Mouse (Mus musculus): ENCODE measurements around the gene Gsc.
A peak's percentile ranks its signal among the peaks of the same experiment; 100 is the strongest.

The Gsc gene

DNA sequence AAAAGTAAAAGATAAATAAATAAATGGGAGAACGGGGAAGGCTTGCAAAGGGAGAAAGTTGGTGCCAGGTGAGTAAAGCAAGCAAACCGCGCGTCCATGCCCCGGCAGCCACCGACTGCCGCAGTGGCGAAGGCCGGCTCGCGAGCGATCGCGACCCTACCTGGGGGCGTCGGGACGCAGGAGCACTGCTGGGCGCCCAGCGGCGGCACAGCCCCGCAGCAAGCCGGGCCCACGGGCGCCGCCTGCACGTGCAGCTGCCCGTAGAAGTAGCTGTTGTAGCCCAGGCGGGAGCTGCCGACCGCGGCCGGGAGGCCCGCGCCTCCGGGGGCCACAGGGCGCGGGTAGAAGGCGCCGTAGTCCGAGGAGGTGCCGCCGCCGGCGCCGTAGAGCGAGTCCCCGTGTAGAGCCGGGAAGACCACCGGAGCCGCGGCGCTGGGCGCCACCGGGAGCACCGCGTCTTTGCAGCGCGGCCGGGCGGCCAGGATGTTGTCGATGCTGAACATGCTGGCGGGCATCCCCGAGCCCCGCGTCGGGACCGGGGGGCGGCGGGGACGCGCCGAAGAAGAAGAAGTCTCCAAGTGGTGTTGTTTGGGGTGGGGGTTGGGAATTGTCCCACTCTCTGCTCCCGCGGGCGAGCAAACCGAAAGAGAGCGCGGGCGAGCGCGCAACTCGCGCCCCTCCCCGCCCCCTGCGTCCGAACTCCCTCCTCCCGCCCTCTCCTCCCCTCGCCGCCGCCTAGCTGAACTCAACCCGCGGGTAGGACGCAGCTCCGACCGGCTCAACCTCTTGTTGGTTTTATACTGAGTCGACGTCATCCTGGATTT is at the start of gene Gsc:
Gsc (minus strand) TSS at position 730 of the 824 bp plus-strand sequence.
- DNase-seq (ENCODE audit: extremely low read depth, insufficient read length, low spot score), result no peak

DNA sequence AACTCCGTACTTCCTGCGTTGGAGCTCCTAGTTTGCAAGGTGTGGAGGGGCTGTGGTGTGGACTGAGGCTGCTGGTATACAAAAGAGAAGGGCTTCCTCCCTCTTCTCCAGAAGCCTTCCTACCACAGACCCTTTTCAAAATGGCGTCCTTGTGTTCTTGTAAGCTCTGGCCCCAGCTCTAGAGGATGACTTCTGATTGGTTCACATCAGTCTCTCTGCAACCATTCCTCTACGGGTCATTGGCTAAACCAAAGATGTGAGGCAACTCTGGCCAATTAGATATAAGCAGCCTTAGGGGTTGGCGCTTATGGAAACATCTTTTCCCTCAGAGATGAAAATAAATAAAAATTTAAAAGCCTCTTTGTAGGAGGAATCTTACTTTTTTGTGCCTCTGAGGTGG is 46.6 kb upstream of the Gsc start:
- no peak for DNase-seq (ENCODE audit: extremely low read depth, insufficient read length, low spot score)

DNA sequence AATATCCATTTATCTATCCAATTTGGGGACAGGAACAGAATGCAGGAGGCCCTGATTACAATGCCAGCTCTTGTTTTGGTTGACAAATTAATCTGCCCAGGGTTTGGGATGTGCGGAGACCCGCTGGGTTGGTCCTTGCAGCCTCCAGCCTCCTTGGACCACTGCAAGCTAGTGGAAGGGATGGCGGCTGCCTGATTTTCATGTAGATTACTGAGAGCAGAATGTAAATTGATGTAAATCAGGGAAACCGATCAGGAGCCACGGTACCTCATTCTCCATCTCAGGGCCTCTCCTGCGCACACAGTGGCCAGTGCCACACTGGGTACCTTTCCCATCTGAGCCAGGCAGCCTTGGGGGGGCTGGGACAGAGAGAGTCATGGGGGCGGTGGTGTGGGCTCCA is 34.8 kb upstream of the Gsc start:
- no peak for DNase-seq (ENCODE audit: extremely low read depth, insufficient read length, low spot score)

DNA sequence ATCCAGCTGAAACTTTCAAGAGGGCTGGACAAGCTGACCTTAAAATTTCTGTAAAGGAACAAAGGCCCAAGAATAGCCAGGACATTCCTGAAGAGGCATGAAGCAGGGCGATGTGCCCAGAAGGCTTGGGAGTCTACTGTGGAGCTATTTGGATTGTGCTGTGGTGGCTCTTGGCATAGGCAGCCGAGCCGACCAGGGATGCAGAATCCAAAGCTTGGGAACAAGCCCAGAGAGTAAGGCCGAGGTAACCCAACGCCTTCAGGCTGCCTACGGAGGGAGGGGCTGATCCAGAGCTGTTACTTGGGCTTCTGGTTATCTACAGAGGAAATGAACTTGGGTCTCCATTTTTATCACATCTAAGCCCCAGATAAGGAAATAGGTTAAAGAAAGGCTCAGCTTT is 18.9 kb upstream of the Gsc start:
- DNase-seq (ENCODE audit: extremely low read depth, insufficient read length, low spot score), result no peak

DNA sequence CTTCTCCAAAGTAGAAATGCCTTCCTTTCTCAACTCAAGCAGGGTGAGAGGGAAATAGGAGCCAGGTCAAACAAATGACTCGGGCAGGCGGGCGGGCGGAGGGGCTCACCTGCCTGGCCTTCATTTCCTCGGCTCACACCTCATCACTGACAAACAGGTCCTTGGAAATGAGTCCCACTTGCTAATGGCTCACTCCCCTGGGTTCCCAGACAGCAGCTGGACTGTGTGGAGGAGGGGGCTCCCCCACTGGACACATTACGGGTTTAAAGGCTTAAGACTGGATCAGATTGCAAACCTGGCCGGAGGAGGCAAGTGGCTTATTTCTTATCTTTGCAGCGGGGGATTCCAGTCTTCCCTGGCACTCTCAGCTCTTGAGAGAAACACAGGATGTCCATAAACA is 13.1 kb upstream of the Gsc start:
- DNase-seq (ENCODE audit: extremely low read depth, insufficient read length, low spot score), result no peak

DNA sequence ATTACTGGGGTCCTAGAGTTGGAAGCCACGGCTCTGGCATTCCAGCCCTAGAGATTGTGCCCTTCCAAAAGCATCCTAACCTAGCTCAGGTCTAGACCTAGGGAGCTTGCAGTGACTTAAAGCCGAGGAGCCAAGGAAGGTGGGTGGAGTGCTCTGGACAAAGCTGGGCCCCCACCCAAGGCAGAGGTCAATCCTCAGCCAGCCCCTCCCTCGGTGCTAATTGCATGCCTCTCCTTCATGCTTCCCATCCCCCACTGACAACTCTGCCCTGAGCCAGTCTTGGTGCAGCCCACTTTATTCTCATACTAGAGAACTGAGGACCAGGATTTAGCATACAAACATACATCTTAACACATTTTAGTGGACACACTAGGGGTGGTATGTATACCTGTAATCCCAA is 12.0 kb upstream of the Gsc start:
- no peak for DNase-seq (ENCODE audit: extremely low read depth, insufficient read length, low spot score)

DNA sequence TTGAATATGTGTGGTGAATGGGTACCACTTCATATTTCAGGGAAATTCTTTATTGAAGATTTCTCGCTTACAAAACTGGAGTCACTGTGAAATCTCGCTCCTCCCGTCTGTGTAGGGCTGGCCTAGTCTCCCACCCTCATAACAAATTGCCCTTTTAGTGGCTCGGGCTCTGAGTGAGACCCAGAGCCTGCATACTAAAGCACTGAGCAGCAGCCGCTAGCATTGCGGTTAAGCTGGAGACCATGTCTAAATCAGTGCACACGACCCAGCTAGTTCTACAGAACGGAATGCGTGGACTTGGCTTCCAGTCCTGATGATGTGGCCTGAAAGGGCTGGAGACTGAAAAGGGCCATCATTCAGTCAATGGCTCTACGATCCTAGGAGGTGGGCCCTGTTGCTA is 7.9 kb upstream of the Gsc start:
- no peak for DNase-seq (ENCODE audit: extremely low read depth, insufficient read length, low spot score)

DNA sequence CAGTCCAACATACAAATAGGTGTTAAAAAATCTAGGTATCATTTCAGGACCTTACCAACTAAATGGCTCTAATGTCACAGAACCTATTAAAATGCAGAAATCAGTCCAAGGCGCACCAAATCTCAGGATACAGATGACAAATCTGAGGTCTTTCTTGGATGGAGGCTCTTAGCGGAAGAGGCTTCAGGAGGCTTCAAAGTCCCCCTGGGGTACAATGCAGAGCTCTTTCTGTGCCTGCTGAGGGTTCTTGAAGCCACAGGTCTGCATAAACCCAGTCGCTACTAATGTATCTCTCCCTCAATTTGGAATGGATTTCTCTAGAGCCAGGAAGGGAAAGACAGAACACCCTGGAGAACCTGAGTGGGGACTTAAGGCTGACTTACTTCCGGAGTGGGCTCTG is 5.1 kb upstream of the Gsc start:
- DNase-seq (ENCODE audit: extremely low read depth, insufficient read length, low spot score), result no peak

DNA sequence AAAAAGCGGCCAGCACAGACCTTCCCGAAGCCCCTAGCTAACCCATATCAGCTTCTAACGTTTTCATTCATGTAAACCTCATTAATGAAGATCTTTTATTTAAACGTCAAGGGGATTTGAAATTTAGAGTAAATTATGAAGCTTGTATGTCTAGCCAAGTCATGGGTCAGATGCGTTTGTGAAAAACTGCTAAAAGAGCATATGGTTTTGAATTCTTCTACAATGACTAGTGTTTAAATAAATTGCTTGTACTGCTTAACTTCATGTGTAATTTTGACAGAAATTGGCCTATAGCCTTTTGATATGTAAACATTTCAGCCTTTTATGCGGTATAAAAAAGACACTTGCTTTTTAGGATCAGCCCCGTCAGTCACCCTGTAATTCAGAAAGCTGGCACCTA is 4.4 kb upstream of the Gsc start:
- DNase-seq (ENCODE audit: extremely low read depth, insufficient read length, low spot score), result no peak

DNA sequence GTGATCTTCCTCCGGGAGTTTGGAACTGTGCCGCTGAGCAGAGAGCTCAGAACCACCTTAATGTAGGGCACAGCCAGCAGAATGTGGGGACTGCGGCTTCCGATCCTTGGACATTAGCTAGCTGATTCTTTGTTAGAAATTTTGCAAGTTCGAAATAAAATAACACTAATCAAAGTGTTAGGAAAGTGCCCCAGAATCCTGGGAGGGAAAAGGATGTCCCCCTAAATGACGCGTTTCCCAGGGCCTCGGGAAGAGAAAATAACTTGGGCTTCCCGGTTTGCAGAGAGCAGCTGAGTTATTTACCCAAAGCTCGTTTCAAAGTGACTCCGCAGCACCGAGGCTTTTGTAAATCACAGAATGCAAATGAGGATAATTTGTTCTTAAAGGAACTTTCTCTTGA is 3.9 kb upstream of the Gsc start:
- no peak for DNase-seq (ENCODE audit: extremely low read depth, insufficient read length, low spot score)

DNA sequence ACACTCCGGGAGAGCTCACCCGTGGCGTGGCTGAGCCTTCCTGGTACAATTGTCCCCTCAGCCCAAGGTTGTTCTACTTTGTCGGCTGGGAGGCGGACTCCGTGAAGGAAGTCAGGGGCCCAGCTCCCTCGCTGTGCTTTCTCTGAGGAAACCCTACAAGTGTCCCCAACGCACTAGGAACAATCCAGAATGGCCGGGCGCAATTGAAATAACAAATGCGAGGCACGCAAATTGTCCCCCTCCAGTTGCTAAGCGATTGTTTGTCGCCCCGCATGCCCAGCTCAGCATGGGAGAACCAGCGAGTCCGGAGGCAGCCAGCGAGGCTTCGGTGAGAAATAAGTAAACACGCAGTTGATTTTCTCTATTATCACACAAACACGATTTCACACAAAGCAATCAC is 2.8 kb upstream of the Gsc start:
- DNase-seq (ENCODE audit: extremely low read depth, insufficient read length, low spot score), result no peak

DNA sequence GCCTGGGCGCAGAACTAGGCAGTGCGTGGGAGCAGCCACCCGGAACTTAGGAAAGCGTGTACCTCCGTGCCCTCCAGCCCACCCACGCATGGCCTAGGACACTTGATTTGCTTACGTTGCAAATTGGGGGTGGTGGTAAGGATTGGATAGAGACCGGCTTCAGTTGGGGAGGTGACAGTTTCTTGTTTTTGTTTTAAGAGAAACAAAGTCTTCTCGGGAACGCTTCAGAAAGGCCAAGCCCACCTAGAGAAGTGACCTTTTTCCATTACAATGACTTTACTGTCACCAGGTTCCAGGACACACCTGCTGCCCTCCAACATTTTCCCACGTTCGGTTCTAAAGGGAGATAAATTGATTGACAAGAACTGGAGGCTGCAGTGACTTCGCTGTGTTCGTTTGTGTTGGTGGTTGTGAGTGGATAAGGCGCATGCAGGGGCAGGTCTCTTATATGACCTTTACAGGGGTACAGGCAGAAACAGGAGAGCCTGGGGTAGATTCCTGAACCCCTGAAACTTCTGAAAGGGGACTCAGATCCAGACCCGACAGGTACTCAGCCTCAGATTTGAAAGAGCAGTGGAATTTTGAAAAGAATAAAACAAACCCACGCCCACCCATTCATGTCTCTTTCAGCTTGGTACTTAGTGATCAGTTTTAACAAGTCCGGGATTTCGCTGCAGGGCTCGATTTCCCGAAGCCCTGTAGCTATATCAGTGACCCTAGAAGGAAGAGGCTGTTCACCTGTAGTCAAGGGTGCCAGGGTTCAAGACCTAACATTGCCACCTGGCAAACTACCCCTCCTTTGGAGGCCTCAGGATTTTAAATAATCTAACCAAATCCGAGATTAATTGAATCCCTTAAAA is 2.0 kb upstream of the Gsc start:
- no peak for DNase-seq (ENCODE audit: extremely low read depth, insufficient read length, low spot score)

DNA sequence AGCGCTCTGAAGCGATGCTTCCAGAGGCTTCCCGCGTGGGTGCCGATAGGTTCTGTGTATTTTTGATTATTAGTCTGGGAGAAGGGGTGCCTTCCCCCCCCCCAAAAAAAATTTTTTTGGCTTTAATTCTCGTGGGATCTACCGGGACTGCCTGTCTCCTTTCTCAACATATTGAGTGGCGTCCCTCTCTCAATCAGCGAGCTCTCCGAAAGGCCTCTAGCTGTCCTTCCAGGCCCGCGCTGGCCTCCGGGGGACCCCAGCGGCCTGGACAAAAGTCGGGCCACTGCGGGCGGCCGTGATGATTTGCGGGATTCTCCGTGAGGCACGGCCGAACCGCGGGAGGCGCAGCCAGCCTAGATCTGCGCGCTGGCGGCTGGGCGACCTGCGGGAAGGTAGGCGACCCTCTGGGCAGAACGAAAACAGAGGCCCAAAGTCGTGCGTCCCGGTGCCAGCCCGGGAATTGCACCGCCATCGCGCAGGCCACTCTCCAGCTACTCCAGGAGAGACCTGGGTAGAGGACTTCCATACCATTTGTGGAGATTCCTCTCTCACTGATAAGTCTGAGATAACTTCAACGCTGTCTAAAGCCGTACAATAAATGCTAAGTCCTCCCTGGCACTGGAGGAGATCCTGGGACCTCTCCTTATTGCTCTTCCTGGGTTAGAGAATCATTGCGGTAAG is 1.2 kb upstream of the Gsc start:
- no peak for DNase-seq (ENCODE audit: extremely low read depth, insufficient read length, low spot score)

DNA sequence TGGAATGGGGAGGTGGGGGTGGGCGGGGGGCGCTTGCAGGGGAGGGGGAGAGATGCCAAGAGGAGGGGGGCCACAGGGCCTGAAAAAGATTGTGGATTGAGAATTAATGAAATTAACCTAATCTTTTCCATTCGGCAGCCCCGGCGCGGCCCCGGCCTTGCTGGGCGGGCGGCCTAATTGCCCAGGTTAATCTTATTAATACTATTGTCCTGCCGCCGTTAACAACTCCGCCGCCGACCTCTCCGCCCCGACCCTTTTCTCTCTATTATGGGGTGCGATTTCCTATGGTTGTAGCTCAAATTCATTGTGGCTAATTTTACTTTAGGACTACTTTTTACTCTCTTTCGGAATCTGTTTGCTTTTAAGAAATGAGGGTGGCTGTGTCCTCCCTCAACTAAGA is 362 bp upstream of the Gsc start:
- DNase-seq (ENCODE audit: extremely low read depth, insufficient read length, low spot score), result no peak

DNA sequence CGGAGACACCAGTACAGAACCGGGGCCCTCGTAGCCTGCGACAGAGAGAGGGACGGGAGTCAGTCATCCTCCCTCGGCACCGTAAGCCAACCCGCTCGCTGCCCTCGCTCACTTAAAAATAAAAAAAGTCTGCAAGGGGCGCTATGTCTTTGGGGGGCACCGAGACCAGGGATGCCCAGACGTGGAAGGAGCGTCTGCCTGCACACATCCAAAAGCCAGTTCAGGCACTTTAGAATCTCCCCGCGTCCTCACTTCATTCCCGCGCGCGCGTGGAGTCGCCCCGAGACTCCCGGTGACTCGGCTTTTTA is 958 bp downstream of the Gsc start:
- no peak for DNase-seq (ENCODE audit: extremely low read depth, insufficient read length, low spot score)

DNA sequence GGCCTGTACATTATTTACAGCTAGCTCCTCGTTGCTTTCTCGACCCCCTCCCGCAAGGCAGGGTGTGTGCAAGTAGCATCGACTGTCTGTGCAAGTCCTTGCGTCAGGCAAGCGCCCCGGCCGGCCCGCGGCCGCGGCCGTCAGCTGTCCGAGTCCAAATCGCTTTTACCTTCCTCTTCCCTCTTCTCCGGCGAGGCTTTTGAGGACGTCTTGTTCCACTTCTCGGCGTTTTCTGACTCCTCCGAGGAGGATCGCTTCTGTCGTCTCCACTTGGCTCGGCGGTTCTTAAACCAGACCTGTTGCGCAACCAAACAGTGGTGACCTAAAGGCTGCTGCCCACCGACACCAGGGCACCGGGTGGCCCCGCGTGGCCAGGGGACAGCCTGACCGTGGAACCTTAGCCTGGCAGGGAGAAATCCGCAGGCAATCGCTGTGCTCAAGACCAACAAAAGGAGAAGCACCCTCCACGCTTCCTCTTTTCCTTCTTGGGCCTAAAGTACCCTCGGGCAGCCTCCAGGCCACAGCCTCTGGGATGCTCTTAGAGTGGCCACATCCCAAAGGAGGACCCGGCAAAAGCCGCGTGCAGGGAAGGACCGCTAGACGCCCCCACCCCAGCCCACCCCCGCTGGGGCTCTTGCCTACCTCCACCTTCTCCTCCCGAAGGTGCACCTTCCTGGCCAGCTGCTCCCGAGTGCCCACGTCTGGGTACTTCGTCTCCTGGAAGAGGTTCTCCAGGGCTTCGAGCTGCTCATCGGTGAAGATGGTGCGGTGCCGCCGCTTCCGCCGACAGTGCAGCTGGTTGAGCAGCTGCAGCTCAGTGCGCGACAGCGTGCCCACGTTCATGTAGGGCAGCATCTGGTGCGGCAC is 1.5 kb downstream of the Gsc start:
- peak; percentile 16 for DNase-seq (ENCODE audit: extremely low read depth, insufficient read length, low spot score)

DNA sequence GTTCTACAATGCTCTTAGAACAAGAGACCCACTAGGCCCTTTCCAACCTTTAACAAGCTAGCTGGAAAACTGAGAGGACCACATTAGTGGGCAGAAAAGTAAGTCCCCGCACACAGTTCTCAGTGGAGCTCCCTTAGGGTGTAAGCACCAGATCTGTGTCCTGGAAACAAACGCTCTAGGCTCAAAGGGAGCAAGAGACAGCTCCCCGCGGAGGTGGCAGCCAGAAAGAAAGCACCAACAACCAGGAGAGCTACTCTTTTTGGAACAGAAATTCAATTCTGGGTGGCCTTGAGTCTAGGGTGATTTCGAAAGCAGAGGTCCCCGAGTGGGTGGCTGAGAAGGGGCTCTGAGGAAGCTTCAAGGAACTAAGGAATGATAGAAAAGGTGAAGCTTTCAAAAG is 2.5 kb downstream of the Gsc start:
- no peak for DNase-seq (ENCODE audit: extremely low read depth, insufficient read length, low spot score)

DNA sequence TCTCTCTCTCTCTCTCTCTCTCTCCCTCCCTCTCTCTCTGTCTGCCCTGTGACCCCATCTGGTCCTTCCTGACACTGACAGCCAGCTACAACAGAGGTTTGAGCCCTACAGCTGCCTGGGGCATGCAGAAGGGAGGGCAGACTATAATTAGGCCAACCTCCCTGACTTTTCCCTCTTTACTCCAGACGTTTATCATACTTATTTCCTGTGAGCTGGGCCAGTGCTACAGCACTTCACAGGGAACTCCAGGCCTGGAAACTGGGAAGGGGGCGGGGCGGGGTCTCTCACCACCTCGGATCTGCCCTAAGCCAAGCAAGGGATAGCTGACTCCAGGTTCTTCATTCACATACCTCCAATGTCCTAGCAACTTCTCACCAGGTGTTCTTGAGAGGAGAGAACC is 4.3 kb downstream of the Gsc start:
- DNase-seq (ENCODE audit: extremely low read depth, insufficient read length, low spot score), result no peak

DNA sequence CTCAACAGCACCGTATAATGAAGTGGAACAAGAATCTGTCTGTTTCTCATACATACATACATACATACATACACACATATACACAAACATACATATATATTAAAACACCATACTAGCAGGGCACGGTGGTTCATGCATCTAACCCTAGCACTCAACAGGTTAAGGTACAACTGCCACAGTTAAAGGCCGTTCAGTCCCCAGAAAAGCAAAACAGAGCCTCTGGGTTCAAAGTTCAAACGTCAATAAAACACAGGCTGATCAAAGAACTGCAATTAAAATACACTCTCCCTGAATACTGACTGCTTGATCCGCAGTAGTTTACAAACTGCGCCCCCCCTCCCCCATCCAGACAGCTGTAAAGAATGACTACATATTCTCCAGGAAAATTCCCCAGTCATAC is 5.8 kb downstream of the Gsc start:
- no peak for DNase-seq (ENCODE audit: extremely low read depth, insufficient read length, low spot score)

DNA sequence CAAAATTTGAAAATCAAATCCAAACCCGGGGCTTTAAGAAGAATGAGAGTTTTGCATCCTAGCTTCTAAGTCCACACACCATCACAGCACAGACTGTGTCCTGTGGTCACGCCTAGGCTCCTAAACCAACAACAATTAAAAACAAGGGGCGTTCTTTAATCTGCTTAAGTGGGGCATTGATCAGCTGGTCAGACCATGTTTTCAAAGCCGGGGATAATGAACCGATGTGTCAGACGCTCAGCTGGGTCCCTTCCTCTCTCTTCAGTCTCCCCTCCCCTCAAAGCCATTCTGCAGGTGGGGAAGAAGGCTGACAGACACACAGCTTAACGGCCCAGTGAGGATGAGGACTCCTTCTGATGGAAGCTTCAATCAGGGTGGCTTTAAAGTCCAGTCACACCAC is 6.2 kb downstream of the Gsc start:
- DNase-seq (ENCODE audit: extremely low read depth, insufficient read length, low spot score), result no peak

DNA sequence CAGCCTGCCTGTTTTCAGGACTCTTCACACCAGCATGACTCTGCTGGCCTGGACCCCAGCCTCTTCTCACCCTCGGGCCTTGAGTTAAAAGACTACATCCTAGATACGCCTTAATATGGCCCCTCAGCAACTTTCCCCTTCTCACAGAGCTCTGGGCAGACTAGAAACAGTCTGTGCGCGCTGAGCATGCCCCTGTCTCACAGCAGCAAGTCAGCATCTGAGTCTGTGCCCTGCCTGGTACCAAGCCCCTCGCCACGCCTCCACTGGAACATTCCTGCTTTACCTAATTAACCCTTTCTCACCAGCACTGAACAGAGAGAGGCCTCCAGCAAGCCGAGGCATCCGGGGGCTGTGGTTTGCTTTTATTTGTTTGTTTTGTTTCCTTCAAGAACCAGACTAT is 11.8 kb downstream of the Gsc start:
- DNase-seq (ENCODE audit: extremely low read depth, insufficient read length, low spot score), result no peak

Data from 3134 (cell line).